ENCODE assay signal across 9 mouse cellular contexts in the genomic region with DNA sequence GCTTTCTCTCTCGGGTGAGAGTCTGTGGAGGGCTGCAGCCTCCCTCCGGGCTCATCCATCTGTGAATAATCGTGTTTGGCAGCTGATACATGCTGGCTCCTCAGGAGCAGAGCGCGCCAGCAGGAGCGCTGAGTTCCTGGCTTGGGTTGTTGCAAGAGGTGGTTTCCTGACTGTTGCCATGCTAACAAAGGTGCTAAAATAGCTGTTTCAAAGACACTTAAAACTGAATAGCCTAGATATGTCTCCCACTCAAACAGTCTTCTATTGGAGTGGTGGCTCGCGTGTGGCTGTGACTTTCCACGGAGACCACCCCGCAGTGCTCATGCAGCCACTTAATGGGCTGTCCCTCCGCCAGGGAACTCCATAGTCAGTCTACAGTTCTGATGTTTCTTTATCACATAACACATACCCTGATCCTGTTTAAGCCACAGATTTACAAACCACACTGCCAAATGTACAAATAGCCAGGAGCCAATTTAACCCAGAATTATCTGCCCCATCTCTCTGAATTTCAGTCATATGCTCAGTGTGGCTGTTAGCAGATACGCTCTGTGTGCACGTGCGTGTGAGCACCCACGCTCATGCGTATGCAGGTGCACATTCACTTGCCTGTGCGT.
DNase-seq lines count a peak whose midpoint lies in the region; ATAC-seq and TF ChIP-seq lines count a peak whose summit lies in the region.
"Had no signal": no experiment of that assay in that cellular context is flagged by ENCODE, and none has a peak within 500 bp of the region (broad histone marks: within the 10 kb centered on the region; RNA-seq: fewer than 3 reads in every experiment).

No protein-coding gene starts in this region.

- no peak overlapping the region for H3K4me3 ChIP-seq in forebrain, embryonic 12.5 days (replicated peaks)
- no peak overlapping the region for H3K4me3 ChIP-seq in liver, postnatal 0 days (ENCODE audit: low read depth, low read length)

- WGBS in forebrain, embryonic 12.5 days, result 65% methylated on average over 17 of the region's 17 CpGs
- 79% methylated on average over 17 of the region's 17 CpGs for WGBS in liver, postnatal 0 days (ENCODE audit: insufficient replicate concordance)

- H3K27me3 ChIP-seq in forebrain, embryonic 12.5 days, result no peaks in the 10 kb centered on the region
- H3K27me3 ChIP-seq in liver, postnatal 0 days (ENCODE audit: insufficient read depth, low read length), result no peaks in the 10 kb centered on the region

- H3K4me2 ChIP-seq in forebrain, embryonic 12.5 days, result no peak overlapping the region
- no peak overlapping the region for H3K4me2 ChIP-seq in liver, postnatal 0 days (ENCODE audit: low read depth, low read length)

- peaks cover 12% of the 10 kb centered on the region for H3K4me1 ChIP-seq in forebrain, embryonic 12.5 days
- H3K4me1 ChIP-seq in liver, postnatal 0 days (ENCODE audit: insufficient read depth), result no peaks in the 10 kb centered on the region

- no peak overlapping the region for H3K9ac ChIP-seq in forebrain, embryonic 12.5 days
- H3K9ac ChIP-seq in liver, postnatal 0 days (replicated peaks), result no peak overlapping the region

- peak overlapping the region; percentile 37; the same call in 1 of the 2 replicates for H3K27ac ChIP-seq in forebrain, embryonic 12.5 days
- no peak overlapping the region for H3K27ac ChIP-seq in liver, postnatal 0 days (ENCODE audit: low read depth)
- H3K27ac ChIP-seq: macrophage had no signal

- no peaks in the 10 kb centered on the region for H3K9me3 ChIP-seq in forebrain, embryonic 12.5 days
- H3K9me3 ChIP-seq in liver, postnatal 0 days (ENCODE audit: low read length), result no peaks in the 10 kb centered on the region

- no peak for TF ChIP-seq EP300 in liver, postnatal 0 days (IDR thresholded peaks at IDR 0.05; ENCODE audit: low read depth)

- ATAC-seq in forebrain, embryonic 12.5 days (ENCODE audit: low FRiP score), result peak; percentile 49; the same call in 1 of the 2 replicates
- ATAC-seq in liver, postnatal 0 days, result no peak
- ATAC-seq in monocyte, adult 5-6 weeks (replicated peaks; ENCODE audit: insufficient number of reproducible peaks, low FRiP score, low TSS enrichment, poor library complexity, severe bottlenecking), result no peak

- intact Hi-C loops in gastrocnemius, postnatal 36 days (cut with DNase I), result no loop called here

- no peaks in the 10 kb centered on the region for H3K36me3 ChIP-seq in forebrain, embryonic 12.5 days (replicated peaks)
- no peaks in the 10 kb centered on the region for H3K36me3 ChIP-seq in liver, postnatal 0 days (replicated peaks; ENCODE audit: insufficient read depth, low read length)

- no peak for TF ChIP-seq CTCF in liver, postnatal 0 days (IDR thresholded peaks at IDR 0.05; ENCODE audit: low read depth)

- DNase-seq in cerebellum, adult 18-20 months, result peak; percentile 76 to 80
- peak; percentile 66 to 75 for DNase-seq in layer of hippocampus, postnatal 10 days (ENCODE audit: low spot score in 2 of 2)
- peak; percentile 85 for DNase-seq in retina, embryonic 14.5 days (ENCODE audit: low spot score)
- no peak for DNase-seq in gastrocnemius, postnatal 36 days
- no peak for DNase-seq in liver, postnatal 0 days
- DNase-seq: kidney, postnatal 4 days had no signal

Comparison
In these comparisons a context has a peak if more than half of its experiments do, and no peak if none do; other contexts are left out.
1. DNase-seq: peak in cerebellum, adult 18-20 months (2 of 2), layer of hippocampus, postnatal 10 days (2 of 2) and retina, embryonic 14.5 days (single experiment); none in gastrocnemius, postnatal 36 days (0 of 2) and liver, postnatal 0 days (single experiment).